Mouse (Mus musculus) erythroblast, embryonic 14.5 days (primary cell): ENCODE measurements around the gene Wnt3a. TPM values are rescaled to one million over a fixed set of nuclear protein-coding genes. Genes with fewer than 3 reads are reported as not detected.

Experiments
- H3K27me3 ChIP-seq: 2 replicates; pipeline ENCODE4 v1.6.1; 2012; ENCODE audit warnings: inconsistent platforms; ENCODE audit not compliant: control insufficient read depth
- H3K36me3 ChIP-seq: 2 replicates; pipeline ENCODE4 v1.6.1; 2012; ENCODE audit warnings: mild to moderate bottlenecking, inconsistent platforms; ENCODE audit not compliant: control insufficient read depth
- H3K4me1 ChIP-seq: 2 replicates; pipeline ENCODE4 v1.6.1; 2012; ENCODE audit warnings: inconsistent platforms; ENCODE audit not compliant: control insufficient read depth
- H3K4me3 ChIP-seq: replicated peaks from 2 replicates; pipeline ENCODE3; 2012; ENCODE audit warnings: moderate library complexity, mild to moderate bottlenecking, inconsistent platforms
- H3K9me3 ChIP-seq: 2 replicates; pipeline ENCODE4 v1.6.1; 2012; ENCODE audit warnings: low read length, inconsistent platforms, mixed read lengths; ENCODE audit not compliant: control insufficient read depth
- GATA1 ChIP-seq: IDR thresholded peaks from 2 replicates; pipeline ENCODE4 v1.6.1; 2012; ENCODE audit warnings: low read length, inconsistent platforms, mixed read lengths
- TAL1 ChIP-seq: IDR thresholded peaks from 3 replicates; pipeline ENCODE4 v1.6.1; 2012; ENCODE audit warnings: low read length, inconsistent platforms, mixed read lengths
- polyA plus RNA-seq: library from polyadenylated mRNA; stranded (reverse); fragments of >175 nt; gene quantifications from 2 replicates; pipeline ENCODE4 v1.2.3, GENCODE M21; 2012

Wnt3a gene
- polyA plus RNA-seq, 1 experiment = 0.02 TPM

- Histone ChIP-seq H3K36me3 (no peaks in the 10 kb centered on the region), H3K27me3 (peaks cover 73% of the 10 kb centered on the region), H3K9me3 (no peaks in the 10 kb centered on the region; the same call in 1 of the 2 replicates), H3K4me1 (no peaks in the 10 kb centered on the region), H3K4me3 (no peak overlapping the region)
- no peak for TF ChIP-seq GATA1
Observed at GRCm38 (mm10) chr11:59309106-59309805, 18.7 kb upstream of the Wnt3a start.

DNA sequence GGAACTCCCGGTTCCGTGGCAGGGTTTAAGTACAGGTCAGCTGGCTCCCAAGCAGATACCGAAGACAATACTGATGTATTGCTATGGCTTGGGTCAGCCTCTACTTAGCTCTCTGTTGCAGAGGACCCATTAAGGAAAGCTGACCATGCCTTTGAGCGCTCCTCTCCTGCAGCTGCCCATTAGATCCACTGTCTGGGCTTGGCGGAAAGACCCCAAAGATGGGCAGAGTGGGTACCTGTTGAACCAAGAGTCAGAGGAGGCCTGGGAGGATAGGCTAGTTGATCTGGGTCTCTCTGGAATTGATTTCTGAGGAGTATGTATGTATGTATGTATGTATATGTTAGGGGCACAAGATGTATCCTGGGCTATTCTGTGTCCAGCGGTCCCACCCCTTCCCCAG, 18.1 kb upstream of the Wnt3a start:
- no peaks in the 10 kb centered on the region for H3K36me3 ChIP-seq
- H3K4me1 ChIP-seq = no peaks in the 10 kb centered on the region
- H3K27me3 ChIP-seq = peaks cover 79% of the 10 kb centered on the region
- no peaks in the 10 kb centered on the region; the same call in 1 of the 2 replicates for H3K9me3 ChIP-seq
- TF ChIP-seq TAL1 = no peak
- TF ChIP-seq GATA1 = no peak
- no peak overlapping the region for H3K4me3 ChIP-seq

GRCm38 (mm10) chr11:59308164-59308542, 17.6 kb upstream of the Wnt3a start:
- no peak for TF ChIP-seq GATA1
- TF ChIP-seq TAL1 = no peak
- no peak overlapping the region for H3K4me3 ChIP-seq

GRCm38 (mm10) chr11:59307422-59308163, 17.0 kb upstream of the Wnt3a start:
- Histone ChIP-seq H3K27me3 (peaks cover 85% of the 10 kb centered on the region), H3K36me3 (no peaks in the 10 kb centered on the region), H3K9me3 (no peaks in the 10 kb centered on the region; the same call in 1 of the 2 replicates), H3K4me3 (no peak overlapping the region), H3K4me1 (no peaks in the 10 kb centered on the region)
- no peak for TF ChIP-seq TAL1
- TF ChIP-seq GATA1 = no peak

More at GRCm38 (mm10) chr11:59308164-59308542, 17.6 kb upstream of the Wnt3a start:
- H3K36me3 ChIP-seq = no peaks in the 10 kb centered on the region
- H3K27me3 ChIP-seq = peaks cover 84% of the 10 kb centered on the region
- H3K4me1 ChIP-seq = no peaks in the 10 kb centered on the region
- H3K9me3 ChIP-seq = no peaks in the 10 kb centered on the region; the same call in 1 of the 2 replicates

GRCm38 (mm10) chr11:59306461-59307421, 16.2 kb upstream of the Wnt3a start, which contains the start of gene Wnt9a:
TSS of gene Wnt9a (plus strand) at chr11:59306928.
- Histone ChIP-seq H3K36me3 (no peaks in the 10 kb centered on the region), H3K4me1 (no peaks in the 10 kb centered on the region), H3K4me3 (peak within 1 kb of the TSS; percentile 26), H3K27me3 (peaks cover 80% of the 10 kb centered on the region), H3K9me3 (no peaks in the 10 kb centered on the region; the same call in 1 of the 2 replicates)
- TF ChIP-seq TAL1 (no peak), GATA1 (no peak)

DNA sequence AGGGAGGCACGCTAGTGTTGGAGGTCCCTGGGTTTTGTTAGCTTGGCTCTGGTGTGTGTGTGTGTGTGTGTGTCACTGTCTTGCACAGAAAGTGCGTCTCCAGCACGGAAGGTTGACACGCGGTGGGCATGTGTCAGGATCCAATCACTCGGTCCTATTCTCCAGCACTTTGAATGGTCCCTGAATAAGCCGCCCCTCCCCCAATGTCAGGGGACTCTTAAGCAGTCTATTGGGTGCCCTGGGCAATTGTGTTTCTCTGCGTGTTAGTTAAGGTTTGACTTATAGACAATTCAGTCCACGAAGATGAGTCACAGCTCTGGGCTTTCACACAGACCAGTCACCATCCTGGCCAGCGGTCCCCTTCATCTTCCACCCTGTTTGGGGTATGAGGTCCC, 15.3 kb upstream of the Wnt3a start:
- TF ChIP-seq TAL1 (no peak), GATA1 (no peak)
- Histone ChIP-seq H3K36me3 (no peaks in the 10 kb centered on the region), H3K9me3 (no peaks in the 10 kb centered on the region; the same call in 1 of the 2 replicates), H3K4me1 (no peaks in the 10 kb centered on the region), H3K27me3 (peaks cover 74% of the 10 kb centered on the region), H3K4me3 (no peak overlapping the region)

DNA sequence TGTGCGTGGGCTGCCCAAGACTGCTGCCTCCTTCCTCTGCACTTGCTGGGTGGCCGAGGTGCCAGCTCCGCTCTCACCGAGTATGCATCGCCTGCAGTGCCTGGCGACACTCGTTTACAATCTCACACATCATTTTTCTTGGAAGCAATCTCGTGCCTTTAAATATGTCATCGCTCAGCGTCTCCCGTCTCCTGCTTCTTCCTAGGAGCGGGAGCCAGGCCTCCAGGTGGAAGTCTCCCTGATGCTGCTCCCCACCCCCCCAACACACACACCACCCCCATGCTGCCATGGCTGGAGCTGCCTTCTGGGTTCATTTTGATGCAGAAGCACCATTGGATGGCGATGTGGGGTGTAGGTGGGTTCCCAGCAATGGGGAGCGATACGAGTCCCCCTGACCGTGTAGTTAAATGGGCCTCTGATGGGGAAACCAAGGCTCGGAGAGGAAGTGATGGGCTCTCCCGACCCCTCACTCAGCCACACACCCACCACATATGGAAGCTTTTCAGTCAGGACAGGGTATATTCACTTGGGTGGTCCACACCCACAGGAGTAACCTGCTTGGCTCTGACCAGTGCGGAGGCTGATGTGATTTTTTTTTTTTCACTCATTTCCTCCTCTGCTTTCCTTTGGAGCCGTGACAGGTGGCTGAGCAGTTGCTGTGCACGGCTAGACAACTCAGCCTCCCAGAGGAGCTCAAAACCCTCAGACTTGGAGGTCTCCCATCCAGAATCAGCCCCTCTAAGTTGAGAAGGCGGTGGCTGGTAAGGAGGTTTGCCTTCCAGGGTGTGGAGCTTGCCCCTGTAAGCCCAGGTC, 14.7 kb upstream of the Wnt3a start:
- Histone ChIP-seq H3K4me1 (no peaks in the 10 kb centered on the region), H3K9me3 (no peaks in the 10 kb centered on the region; the same call in 1 of the 2 replicates), H3K4me3 (no peak overlapping the region), H3K27me3 (peaks cover 79% of the 10 kb centered on the region), H3K36me3 (no peaks in the 10 kb centered on the region)
- no peak for TF ChIP-seq GATA1
- TF ChIP-seq TAL1 = no peak
